Mouse (Mus musculus) adrenal gland, adult 18-20 months (tissue): Measurements from ENCODE around the gene Ccdc62. TPM values are rescaled to one million over a fixed set of nuclear protein-coding genes. Genes with fewer than 3 reads are reported as not detected.
A peak's percentile ranks its signal among the peaks of the same experiment; 100 is the strongest.

ENCODE experiments used
- DNase-seq, 2 experiments: peaks; one replicate each; pipeline ENCODE4 v3.0.0; 2021 to 2022; ENCODE audit warnings: low spot score in 2 of 2
- total RNA-seq, 2 experiments: library from RNA; stranded (reverse); gene quantifications; 1 replicate in 1 of 2; 2 replicates in 1 of 2; pipeline ENCODE4 v1.2.3; 2021

Gene Ccdc62
- total RNA-seq, 2 experiments from 2014 or later = 4.3 to 4.5 TPM

GRCm38 (mm10) chr5:123978131-123978530 lies 47.7 kb downstream of the Ccdc62 start:
- no peak for DNase-seq

- DNase-seq = no peak
These were observed 48.9 kb downstream of the Ccdc62 start for GRCm38 (mm10) chr5:123979221-123979979.

GRCm38 (mm10) chr5:123979980-123980369 lies 49.5 kb downstream of the Ccdc62 start:
- DNase-seq = no peak

GRCm38 (mm10) chr5:123980521-123981249 lies 50.2 kb downstream of the Ccdc62 start:
- no peak for DNase-seq

- DNase-seq = no peak
These were observed 50.7 kb downstream of the Ccdc62 start for GRCm38 (mm10) chr5:123981250-123981554.

GRCm38 (mm10) chr5:123982838-123983237 lies 52.4 kb downstream of the Ccdc62 start:
- DNase-seq = no peak

- DNase-seq = no peak
These were observed 55.0 kb downstream of the Ccdc62 start for GRCm38 (mm10) chr5:123985434-123985833.

GRCm38 (mm10) chr5:123986925-123987324 lies 56.4 kb downstream of the Ccdc62 start:
- DNase-seq = no peak

- no peak for DNase-seq
These were observed 57.0 kb downstream of the Ccdc62 start for GRCm38 (mm10) chr5:123987511-123987910.

GRCm38 (mm10) chr5:123989941-123990885 lies 59.7 kb downstream of the Ccdc62 start:
- DNase-seq = no peak

- DNase-seq = no peak
These were observed 60.8 kb downstream of the Ccdc62 start for GRCm38 (mm10) chr5:123991321-123991720.

GRCm38 (mm10) chr5:123992193-123992637 lies 61.7 kb downstream of the Ccdc62 start:
- no peak for DNase-seq

- DNase-seq = peak; percentile 80 to 89
These were observed 62.3 kb downstream of the Ccdc62 start for GRCm38 (mm10) chr5:123992794-123993193.

GRCm38 (mm10) chr5:123993263-123994036 lies 63.0 kb downstream of the Ccdc62 start:
- no peak for DNase-seq

- no peak for DNase-seq
These were observed 64.0 kb downstream of the Ccdc62 start for GRCm38 (mm10) chr5:123994468-123994867.

- DNase-seq = no peak
These were observed 64.9 kb downstream of the Ccdc62 start for GRCm38 (mm10) chr5:123995388-123995787.

GRCm38 (mm10) chr5:123996194-123996593 lies 65.7 kb downstream of the Ccdc62 start:
- no peak for DNase-seq

- DNase-seq = no peak
These were observed 66.2 kb downstream of the Ccdc62 start for GRCm38 (mm10) chr5:123996695-123997094.

GRCm38 (mm10) chr5:123997211-123997751 lies 66.8 kb downstream of the Ccdc62 start:
- no peak for DNase-seq

GRCm38 (mm10) chr5:123997811-123998210 lies 67.3 kb downstream of the Ccdc62 start:
- DNase-seq = no peak
